9 mouse cellular contexts compared by ENCODE assay signal in the genomic region with DNA sequence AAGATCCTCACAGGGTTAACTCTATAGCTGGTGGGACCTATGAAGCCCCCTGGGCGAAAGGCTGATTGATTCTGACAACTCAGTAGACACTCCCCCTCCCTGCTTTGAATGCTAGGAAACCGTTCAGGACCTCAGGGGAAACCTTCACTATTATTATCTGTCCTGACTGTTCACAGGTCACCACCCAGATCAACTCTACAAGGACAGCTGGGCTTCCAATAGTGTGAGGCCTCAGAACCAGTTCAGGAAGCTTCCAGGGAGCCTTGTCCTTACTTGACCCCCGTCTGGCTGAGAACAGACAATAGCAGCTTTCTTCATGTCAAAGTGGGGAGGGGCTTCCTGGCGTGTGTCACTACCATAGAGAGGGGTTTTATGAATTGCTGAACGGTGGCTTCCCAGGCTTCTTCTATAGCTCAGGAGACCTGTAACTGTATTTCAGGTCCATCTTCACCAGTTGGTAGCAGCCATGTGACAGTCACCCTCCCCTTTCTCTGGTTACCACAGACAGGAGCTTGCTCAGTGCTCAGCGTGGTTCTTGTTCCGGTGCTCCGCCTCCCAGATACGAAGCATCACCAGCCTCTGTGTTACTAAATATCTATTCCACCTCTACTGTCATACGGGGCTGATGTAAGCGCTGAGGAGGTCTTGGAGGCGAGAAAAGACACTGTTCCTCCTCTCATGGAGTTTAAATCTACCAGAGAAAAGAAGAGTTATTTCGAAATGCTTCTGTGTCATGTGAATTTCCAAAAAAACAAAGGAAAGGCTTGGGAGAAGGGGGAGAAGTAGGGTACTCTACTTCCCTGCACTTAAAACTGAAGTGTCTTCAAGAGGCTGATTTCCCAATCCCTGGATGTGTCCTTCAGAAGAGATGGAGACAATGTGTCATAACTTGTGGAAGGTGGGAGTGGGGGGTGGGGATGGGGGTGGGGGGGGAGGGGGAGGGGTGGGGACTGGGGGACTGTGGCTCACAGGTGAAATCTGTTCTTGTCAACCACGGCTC.
DNase-seq lines count a peak whose midpoint lies in the region; ATAC-seq and TF ChIP-seq lines count a peak whose summit lies in the region.
"Had no signal": no experiment of that assay in that cellular context is flagged by ENCODE, and none has a peak within 500 bp of the region (broad histone marks: within the 10 kb centered on the region; RNA-seq: fewer than 3 reads in every experiment).

No protein-coding gene starts in this region.

- H3K9ac ChIP-seq in intestine, embryonic 14.5 days (ENCODE audit: low read length), result no peak overlapping the region
- no peak overlapping the region for H3K9ac ChIP-seq in intestine, postnatal 0 days (ENCODE audit: low read depth, low read length)
- no peak overlapping the region for H3K9ac ChIP-seq in heart, embryonic 12.5 days
- H3K9ac ChIP-seq in kidney, embryonic 14.5 days (ENCODE audit: low read depth, low read length), result peak overlapping the region; percentile 12; the same call in 1 of the 2 replicates
- H3K9ac ChIP-seq: liver, embryonic 14.5 days had no signal

- peak overlapping the region; percentile 1; the same call in 1 of the 2 replicates for H3K4me2 ChIP-seq in intestine, embryonic 14.5 days (ENCODE audit: low read length)
- no peak overlapping the region for H3K4me2 ChIP-seq in intestine, postnatal 0 days (replicated peaks; ENCODE audit: low read depth)
- H3K4me2 ChIP-seq in heart, embryonic 12.5 days, result peak overlapping the region; percentile 29
- 0 out of 2 replicates have a peak overlapping the region, but pooled peaks have one; percentile 29 for H3K4me2 ChIP-seq in kidney, embryonic 14.5 days (replicated peaks; ENCODE audit: low read depth, low read length)

- H3K9me3 ChIP-seq in intestine, embryonic 14.5 days (ENCODE audit: control insufficient read depth, low read length), result 0 out of 2 replicates have a peak, but pooled peaks cover 2% of the 10 kb centered on the region
- no peaks in the 10 kb centered on the region for H3K9me3 ChIP-seq in intestine, postnatal 0 days (ENCODE audit: control insufficient read depth)
- H3K9me3 ChIP-seq in heart, embryonic 12.5 days (replicated peaks), result no peaks in the 10 kb centered on the region
- no peaks in the 10 kb centered on the region; the same call in 1 of the 2 replicates for H3K9me3 ChIP-seq in kidney, embryonic 14.5 days (ENCODE audit: control insufficient read depth, low read length)

- H3K4me3 ChIP-seq in intestine, embryonic 14.5 days (ENCODE audit: low read depth, low read length), result no peak overlapping the region
- H3K4me3 ChIP-seq in intestine, postnatal 0 days (ENCODE audit: low read depth, low read length), result no peak overlapping the region
- H3K4me3 ChIP-seq in heart, embryonic 12.5 days, result 0 out of 2 replicates have a peak overlapping the region, but pooled peaks have one; percentile 12
- no peak overlapping the region for H3K4me3 ChIP-seq in kidney, embryonic 14.5 days (ENCODE audit: low read length)

- no peaks in the 10 kb centered on the region for H3K36me3 ChIP-seq in intestine, embryonic 14.5 days (ENCODE audit: control insufficient read depth, insufficient read depth, low read length)
- H3K36me3 ChIP-seq in intestine, postnatal 0 days (ENCODE audit: control insufficient read depth, insufficient read depth), result no peaks in the 10 kb centered on the region
- no peaks in the 10 kb centered on the region for H3K36me3 ChIP-seq in heart, embryonic 12.5 days
- H3K36me3 ChIP-seq in kidney, embryonic 14.5 days (ENCODE audit: control insufficient read depth, insufficient read depth, low read length), result no peaks in the 10 kb centered on the region

- no peak for DNase-seq in intestine, embryonic 14.5 days (ENCODE audit: low spot score)
- peak; percentile 69 for DNase-seq in embryo, embryonic 10 days (ENCODE audit: low spot score)
- DNase-seq in lung, postnatal 25 days (ENCODE audit: low spot score), result peak; percentile 82
- DNase-seq in retina, embryonic 14.5 days (ENCODE audit: low spot score), result peak; percentile 80
- no peak for DNase-seq in layer of hippocampus, adult 11-12 months (ENCODE audit: low spot score)

- 0 out of 2 replicates have a peak, but pooled peaks cover 5% of the 10 kb centered on the region for H3K4me1 ChIP-seq in intestine, embryonic 14.5 days (replicated peaks; ENCODE audit: control insufficient read depth, insufficient read depth, low read length)
- H3K4me1 ChIP-seq in intestine, postnatal 0 days (replicated peaks; ENCODE audit: control insufficient read depth, insufficient read depth, low read length), result no peaks in the 10 kb centered on the region
- peaks cover 13% of the 10 kb centered on the region for H3K4me1 ChIP-seq in heart, embryonic 12.5 days (replicated peaks)
- peaks cover 5% of the 10 kb centered on the region; the same call in 1 of the 2 replicates for H3K4me1 ChIP-seq in kidney, embryonic 14.5 days (ENCODE audit: control insufficient read depth, insufficient read depth, low read length)

- no peak for ATAC-seq in intestine, embryonic 14.5 days (replicated peaks; ENCODE audit: low FRiP score, low TSS enrichment, low read depth)
- no peak for ATAC-seq in intestine, postnatal 0 days
- no peak for ATAC-seq in heart, embryonic 12.5 days (ENCODE audit: insufficient number of reproducible peaks, low FRiP score)
- peak; percentile 72; the same call in 1 of the 2 replicates for ATAC-seq in kidney, embryonic 14.5 days (ENCODE audit: low FRiP score, low TSS enrichment)

- H3K27me3 ChIP-seq in intestine, embryonic 14.5 days (replicated peaks; ENCODE audit: control insufficient read depth, insufficient read depth, low read length), result no peaks in the 10 kb centered on the region
- H3K27me3 ChIP-seq in intestine, postnatal 0 days (replicated peaks; ENCODE audit: control insufficient read depth, insufficient read depth, low read length), result 0 out of 2 replicates have a peak, but pooled peaks cover 4% of the 10 kb centered on the region
- peaks cover 11% of the 10 kb centered on the region for H3K27me3 ChIP-seq in heart, embryonic 12.5 days (replicated peaks)
- no peaks in the 10 kb centered on the region for H3K27me3 ChIP-seq in kidney, embryonic 14.5 days (ENCODE audit: control insufficient read depth, insufficient read depth, low read length)

- 40% methylated on average over 14 of the region's 14 CpGs for WGBS in intestine, embryonic 14.5 days
- 37% methylated on average over 14 of the region's 14 CpGs for WGBS in intestine, postnatal 0 days
- WGBS in heart, embryonic 12.5 days, result 34% methylated on average over 14 of the region's 14 CpGs
- 31% methylated on average over 14 of the region's 14 CpGs for WGBS in kidney, embryonic 14.5 days

- no peak overlapping the region for H3K27ac ChIP-seq in intestine, embryonic 14.5 days (ENCODE audit: low read depth)
- H3K27ac ChIP-seq in intestine, postnatal 0 days (ENCODE audit: low read depth, low read length), result no peak overlapping the region
- H3K27ac ChIP-seq in heart, embryonic 12.5 days (ENCODE audit: poor library complexity, severe bottlenecking), result no peak overlapping the region
- H3K27ac ChIP-seq in kidney, embryonic 14.5 days (ENCODE audit: low read depth, low read length), result no peak overlapping the region
- H3K27ac ChIP-seq: liver, embryonic 14.5 days had no signal

- TF ChIP-seq CTCF in intestine, postnatal 0 days (IDR thresholded peaks at IDR 0.05; ENCODE audit: low read depth), result no peak

Comparison
In these comparisons a context has a peak if more than half of its experiments do, and no peak if none do; other contexts are left out.
1. DNase-seq: peak in embryo, embryonic 10 days (single experiment), lung, postnatal 25 days (single experiment) and retina, embryonic 14.5 days (single experiment); none in intestine, embryonic 14.5 days (single experiment) and layer of hippocampus, adult 11-12 months (single experiment).